Mouse (Mus musculus): ENCODE measurements around the gene Psmd9.

DNA sequence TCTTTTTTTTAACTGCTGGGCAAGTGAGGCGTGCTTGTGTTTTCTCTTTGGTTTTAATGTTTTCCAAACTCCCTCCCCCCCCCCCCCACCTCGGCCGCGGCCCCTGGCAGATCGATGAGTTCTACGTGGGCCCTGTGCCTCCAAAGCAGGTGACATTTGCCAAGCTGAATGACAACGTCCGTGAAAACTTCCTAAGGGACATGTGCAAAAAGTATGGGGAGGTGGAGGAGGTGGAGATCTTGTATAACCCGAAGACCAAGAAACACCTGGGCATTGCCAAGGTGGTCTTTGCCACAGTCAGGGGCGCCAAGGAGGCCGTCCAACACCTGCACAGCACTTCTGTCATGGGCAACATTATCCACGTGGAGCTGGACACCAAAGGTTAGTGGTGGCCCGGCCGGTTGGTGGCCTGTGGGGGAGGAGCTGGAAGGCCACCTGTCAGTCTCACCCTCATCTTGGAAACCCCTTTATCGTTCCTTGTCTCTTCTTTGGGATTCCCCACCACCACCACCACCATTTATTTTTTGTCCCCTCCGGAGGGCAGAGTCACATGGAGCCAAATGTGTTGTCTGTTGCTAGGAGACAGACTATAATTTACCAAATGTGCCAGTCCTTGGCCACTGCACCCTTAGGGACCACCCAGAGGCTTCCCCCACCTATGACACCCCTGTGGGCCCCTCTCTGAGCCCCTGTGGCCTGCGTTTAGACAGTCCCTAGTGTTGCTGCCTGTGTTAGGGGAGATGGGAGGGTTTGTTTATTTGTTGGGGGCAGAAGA lies 25.1 kb upstream of the Psmd9 start:
- TF ChIP-seq FLI1 (IDR thresholded peaks at IDR 0.05; ENCODE audit: low read length), result no peak
- no peak for TF ChIP-seq GATA1 (IDR thresholded peaks at IDR 0.05; ENCODE audit: borderline replicate concordance, low read length)
